Mouse (Mus musculus): Measurements from ENCODE around the gene Stx16. TPM values are rescaled to one million over a fixed set of nuclear protein-coding genes. Genes with fewer than 3 reads are reported as not detected.

The Stx16 gene
- polyA plus RNA-seq, 1 experiment from 2014 or later = 12.3 TPM

- DNase-seq (ENCODE audit: low spot score) = no peak
Measured at GRCm38 (mm10) chr2:174123731-174124130, 47.6 kb downstream of the Stx16 start.

GRCm38 (mm10) chr2:174126522-174127375, 50.6 kb downstream of the Stx16 start:
- peak; percentile 67 for DNase-seq (ENCODE audit: low spot score)

- no peak for DNase-seq (ENCODE audit: low spot score)
Measured at GRCm38 (mm10) chr2:174127376-174127713, 51.2 kb downstream of the Stx16 start.

GRCm38 (mm10) chr2:174128926-174129325, 52.8 kb downstream of the Stx16 start:
- no peak for DNase-seq (ENCODE audit: low spot score)

GRCm38 (mm10) chr2:174130468-174131097, 54.5 kb downstream of the Stx16 start:
- no peak for DNase-seq (ENCODE audit: low spot score)

GRCm38 (mm10) chr2:174132413-174132969, 56.4 kb downstream of the Stx16 start:
- no peak for DNase-seq (ENCODE audit: low spot score)

Other genes starting within 250 kb of the Stx16 start
- 55.9 and 56.2 TPM in 2 replicates for gene Npepl1, start 34.0 kb downstream of the Stx16 start, polyA plus RNA-seq (2015; fragmentation: Nextera tagmentation; extraction: Ambion mirVana)
- gene Gnas, start 208.0 kb downstream of the Stx16 start, polyA plus RNA-seq (2015; fragmentation: Nextera tagmentation; extraction: Ambion mirVana) = 679 TPM in 2 replicates